Mouse (Mus musculus) urinary bladder, postnatal 10 days (tissue): ENCODE results near the gene Sytl1.
A peak's percentile ranks its signal among the peaks of the same experiment; 100 is the strongest.

Source experiments
- DNase-seq: peaks from one replicate; pipeline ENCODE4 v3.0.0; 2022; ENCODE audit warnings: low spot score

The Sytl1 gene

GRCm38 (mm10) chr4:133244289-133244688 is 18.6 kb downstream of the Sytl1 start:
- DNase-seq, result no peak

GRCm38 (mm10) chr4:133243538-133243937 is 19.4 kb downstream of the Sytl1 start:
- DNase-seq, result no peak

- DNase-seq, result no peak
Measured at GRCm38 (mm10) chr4:133242710-133243109, 20.2 kb downstream of the Sytl1 start.

GRCm38 (mm10) chr4:133241910-133242309 is 21.0 kb downstream of the Sytl1 start:
- DNase-seq, result no peak

GRCm38 (mm10) chr4:133240934-133241908 is 21.7 kb downstream of the Sytl1 start:
- DNase-seq, result peak; percentile 65

- DNase-seq, result no peak
Measured at GRCm38 (mm10) chr4:133240490-133240921, 22.4 kb downstream of the Sytl1 start, which contains the start of gene Map3k6. Gene Map3k6 (plus strand): TSS chr4:133240818.

- DNase-seq, result no peak
Measured at GRCm38 (mm10) chr4:133237911-133238310, 25.0 kb downstream of the Sytl1 start.

GRCm38 (mm10) chr4:133235415-133235814 is 27.5 kb downstream of the Sytl1 start:
- DNase-seq, result no peak

- no peak for DNase-seq
Measured at GRCm38 (mm10) chr4:133234771-133235170, 28.1 kb downstream of the Sytl1 start.

- no peak for DNase-seq
Measured at GRCm38 (mm10) chr4:133233285-133233976, 29.5 kb downstream of the Sytl1 start.

GRCm38 (mm10) chr4:133229582-133229981 is 33.3 kb downstream of the Sytl1 start:
- DNase-seq, result no peak

GRCm38 (mm10) chr4:133227636-133228035 is 35.3 kb downstream of the Sytl1 start:
- DNase-seq, result no peak

- no peak for DNase-seq
Measured at GRCm38 (mm10) chr4:133226073-133226472, 36.8 kb downstream of the Sytl1 start.

GRCm38 (mm10) chr4:133223875-133224274 is 39.0 kb downstream of the Sytl1 start:
- no peak for DNase-seq

GRCm38 (mm10) chr4:133221701-133222100 is 41.2 kb downstream of the Sytl1 start:
- DNase-seq, result no peak

GRCm38 (mm10) chr4:133220656-133221055 is 42.3 kb downstream of the Sytl1 start:
- DNase-seq, result no peak

- no peak for DNase-seq
Measured at GRCm38 (mm10) chr4:133218745-133219144, 44.2 kb downstream of the Sytl1 start.

GRCm38 (mm10) chr4:133217641-133218040 is 45.3 kb downstream of the Sytl1 start:
- no peak for DNase-seq

- no peak for DNase-seq
Measured at GRCm38 (mm10) chr4:133213661-133214060, 49.3 kb downstream of the Sytl1 start.

- no peak for DNase-seq
Measured at GRCm38 (mm10) chr4:133213268-133213590, 49.7 kb downstream of the Sytl1 start.

GRCm38 (mm10) chr4:133212562-133213267 is 50.2 kb downstream of the Sytl1 start:
- DNase-seq, result no peak
